In genomic region chr6:3860587-3860975, GRCm38 (mm10) we compare ENCODE assay signal across 16 mouse cellular contexts.
"Had no signal": no experiment of that assay in that cellular context is flagged by ENCODE, and none has a peak within 500 bp of the region (broad histone marks: within the 10 kb centered on the region; RNA-seq: fewer than 3 reads in every experiment).

No protein-coding gene starts in this region.

- H3K4me2 ChIP-seq: neural tube, embryonic 12.5 days; neural tube, embryonic 13.5 days; neural tube, embryonic 15.5 days; stomach, embryonic 15.5 days had no signal

- H3K36me3 ChIP-seq: neural tube, embryonic 12.5 days; neural tube, embryonic 13.5 days; neural tube, embryonic 15.5 days; stomach, embryonic 15.5 days had no signal

- H3K27ac ChIP-seq: neural tube, embryonic 12.5 days; neural tube, embryonic 13.5 days; neural tube, embryonic 15.5 days; stomach, embryonic 15.5 days; stomach, postnatal 0 days had no signal

- H3K4me3 ChIP-seq: neural tube, embryonic 12.5 days; neural tube, embryonic 13.5 days; neural tube, embryonic 15.5 days; stomach, embryonic 15.5 days had no signal

- H3K9ac ChIP-seq: neural tube, embryonic 12.5 days; neural tube, embryonic 13.5 days; neural tube, embryonic 15.5 days; stomach, embryonic 15.5 days had no signal

- H3K4me1 ChIP-seq: neural tube, embryonic 12.5 days; neural tube, embryonic 13.5 days; neural tube, embryonic 15.5 days; stomach, embryonic 15.5 days had no signal

- H3K27me3 ChIP-seq: neural tube, embryonic 12.5 days; neural tube, embryonic 13.5 days; neural tube, embryonic 15.5 days; stomach, embryonic 15.5 days had no signal

- DNase-seq: retina, postnatal 1 day; right cerebral cortex, adult 18-20 months; right cerebral cortex, postnatal 25 days; right cerebral cortex, postnatal 4 days; spleen, adult 18-20 months; thymus, adult 18-20 months; thymus, adult 2 months; thymus, postnatal 14 days; thymus, postnatal 25 days; thymus, postnatal 36 days; thymus, postnatal 4 days had no signal

- H3K9me3 ChIP-seq: neural tube, embryonic 12.5 days; neural tube, embryonic 13.5 days; neural tube, embryonic 15.5 days; stomach, embryonic 15.5 days had no signal
